Mouse (Mus musculus) myocyte (in vitro differentiated cells): ENCODE measurements at regions not wholly inside any gene's neighbourhood (a gene's known extent, or its start where the extent isn't known, plus 50 kb on each side); places are given as distances from the start of the nearest gene placed in this dataset.

Source experiments
- CEBPB ChIP-seq: IDR thresholded peaks from 2 replicates; pipeline ENCODE4 v1.6.1; 2011; ENCODE audit warnings: mild to moderate bottlenecking, moderate library complexity; ENCODE audit not compliant: poor library complexity, insufficient read depth, severe bottlenecking
- MAX ChIP-seq: IDR thresholded peaks from one replicate; pipeline ENCODE4 v1.6.1; 2011; ENCODE audit warnings: low read depth, mild to moderate bottlenecking, control low read depth
- POLR2A ChIP-seq: IDR thresholded peaks from one replicate; pipeline ENCODE4 v1.6.1; 2011; ENCODE audit warnings: low read depth, mild to moderate bottlenecking, control low read depth, moderate library complexity; ENCODE audit not compliant: insufficient read length
- POLR2AphosphoS2 ChIP-seq: IDR thresholded peaks from one replicate; pipeline ENCODE4 v1.6.1; 2011; ENCODE audit warnings: low read depth, control low read depth; ENCODE audit not compliant: insufficient read length

- no peak for TF ChIP-seq CEBPB
- no peak for TF ChIP-seq POLR2AphosphoS2
- no peak for TF ChIP-seq POLR2A
- TF ChIP-seq MAX = no peak
Observed at GRCm38 (mm10) chr6:101062186-101062585, 228.8 kb downstream of the Ppp4r2 start.
